Mouse (Mus musculus) A20 (cell line): ENCODE measurements around the gene Aknad1.

Source experiments
- DNase-seq: peaks from one replicate; pipeline ENCODE4 v3.0.0-alpha.2; 2011; ENCODE audit warnings: low read depth, low spot score

The Aknad1 gene

DNA sequence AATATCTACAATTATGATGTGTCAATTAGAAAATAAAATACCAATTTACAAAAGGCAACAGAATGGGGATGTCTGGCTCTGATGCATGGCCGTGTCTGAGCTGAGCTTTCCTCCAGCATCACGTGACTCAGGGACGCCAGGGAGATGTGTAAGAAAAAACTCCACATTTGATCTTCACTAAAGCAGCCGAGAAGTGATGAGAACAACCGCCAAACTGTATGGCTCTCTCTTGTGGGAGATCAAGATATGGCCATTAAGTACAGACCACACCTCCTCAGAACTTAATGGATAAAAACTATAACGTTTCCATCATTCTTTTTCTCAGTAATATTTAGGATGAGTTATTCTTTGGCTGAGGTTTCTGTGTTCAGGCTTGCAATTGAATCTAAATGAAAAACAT is 11.6 kb downstream of the Aknad1 start:
- DNase-seq = no peak

DNA sequence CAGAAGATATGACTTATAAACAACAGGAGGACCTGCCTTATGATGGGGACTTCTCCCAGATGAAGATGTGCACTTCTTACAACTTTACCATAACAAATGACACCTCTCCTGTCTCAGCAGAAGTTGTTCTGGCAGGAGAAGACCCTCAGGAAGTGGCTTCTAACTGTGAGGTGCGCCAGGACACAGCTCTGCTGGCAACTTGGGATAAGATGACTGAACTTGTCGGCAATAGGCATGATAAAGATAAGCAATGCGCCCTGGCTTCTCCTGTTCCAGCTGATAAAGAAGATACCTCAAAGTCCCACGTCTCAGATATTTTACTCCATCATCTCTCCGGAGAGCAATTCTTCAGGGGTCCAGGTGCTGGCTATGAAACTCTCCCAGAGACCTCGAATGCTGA is 12.2 kb downstream of the Aknad1 start:
- no peak for DNase-seq

DNA sequence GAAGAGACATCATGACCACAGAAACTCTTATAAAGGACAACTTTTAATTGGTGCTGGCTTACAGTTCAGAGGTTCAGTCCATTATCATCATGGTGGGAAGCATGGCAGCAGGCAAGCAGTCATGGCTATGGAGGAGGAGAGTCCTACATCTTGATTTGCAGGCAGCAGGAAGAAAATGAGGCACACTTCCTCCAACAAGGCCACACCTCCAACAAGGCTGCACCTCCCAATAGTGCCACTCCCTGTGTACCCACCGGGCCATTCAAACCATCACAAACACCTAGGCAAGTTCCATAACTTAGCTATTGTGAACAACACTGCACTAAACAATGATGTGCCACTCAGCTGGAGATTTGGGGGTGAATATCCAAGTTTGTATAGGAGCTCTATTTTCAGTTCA is 15.1 kb downstream of the Aknad1 start:
- no peak for DNase-seq

DNA sequence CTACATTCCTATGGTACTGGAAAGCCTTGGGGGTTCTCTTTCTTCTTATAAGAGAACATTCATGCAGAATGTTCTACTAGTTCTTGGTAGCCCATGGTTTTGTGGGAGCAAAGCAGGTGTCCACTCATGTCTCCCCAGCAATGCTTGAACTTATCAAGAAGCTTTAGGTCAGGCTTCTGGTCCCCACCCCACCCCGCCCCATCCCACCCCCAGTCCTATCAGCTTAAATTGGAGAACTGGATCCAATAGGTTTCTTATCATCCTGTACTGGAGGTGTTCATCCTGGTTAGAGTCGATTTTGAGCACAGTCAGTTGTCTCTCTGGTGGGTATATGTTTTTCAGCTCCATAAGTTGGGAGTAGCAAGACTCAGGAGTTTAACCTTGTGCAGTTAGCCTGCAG is 16.1 kb downstream of the Aknad1 start:
- DNase-seq = no peak

DNA sequence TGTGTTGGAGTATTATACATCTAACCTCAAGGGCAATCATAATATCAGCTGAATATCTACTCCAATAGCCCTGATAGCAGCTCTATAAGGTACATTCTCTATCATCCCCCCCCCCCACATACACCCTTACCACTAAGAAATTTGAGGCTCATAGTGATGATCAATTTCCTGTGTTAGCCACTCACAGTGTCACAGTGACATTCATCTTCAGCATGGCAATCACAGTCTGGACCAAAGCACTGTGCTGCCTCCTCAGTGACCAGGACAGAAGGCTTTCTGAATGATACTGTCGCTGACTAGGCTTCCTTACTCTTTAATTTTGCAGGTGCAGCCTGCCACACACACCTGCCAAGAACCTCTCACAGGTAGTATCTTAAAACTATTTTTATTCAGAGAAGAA is 16.7 kb downstream of the Aknad1 start:
- no peak for DNase-seq

DNA sequence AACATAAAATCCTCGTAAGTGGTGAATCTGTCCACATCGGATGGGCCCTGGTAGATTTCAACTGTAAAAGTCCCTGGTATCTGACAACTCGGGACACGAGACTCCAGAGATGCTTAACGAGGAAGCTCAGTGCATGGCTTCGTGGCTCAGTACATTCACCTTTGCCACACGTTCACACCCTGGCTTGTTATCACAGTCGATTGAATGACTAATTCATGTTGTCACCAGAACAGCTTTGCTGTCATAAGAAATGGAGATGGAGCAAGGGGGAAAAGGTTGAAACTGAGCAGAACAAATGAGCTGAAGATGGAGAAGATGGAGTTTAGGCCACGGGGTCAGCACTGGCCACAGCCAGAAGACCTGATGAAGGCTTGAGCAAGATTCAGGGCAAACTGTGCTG is 18.1 kb downstream of the Aknad1 start:
- no peak for DNase-seq

DNA sequence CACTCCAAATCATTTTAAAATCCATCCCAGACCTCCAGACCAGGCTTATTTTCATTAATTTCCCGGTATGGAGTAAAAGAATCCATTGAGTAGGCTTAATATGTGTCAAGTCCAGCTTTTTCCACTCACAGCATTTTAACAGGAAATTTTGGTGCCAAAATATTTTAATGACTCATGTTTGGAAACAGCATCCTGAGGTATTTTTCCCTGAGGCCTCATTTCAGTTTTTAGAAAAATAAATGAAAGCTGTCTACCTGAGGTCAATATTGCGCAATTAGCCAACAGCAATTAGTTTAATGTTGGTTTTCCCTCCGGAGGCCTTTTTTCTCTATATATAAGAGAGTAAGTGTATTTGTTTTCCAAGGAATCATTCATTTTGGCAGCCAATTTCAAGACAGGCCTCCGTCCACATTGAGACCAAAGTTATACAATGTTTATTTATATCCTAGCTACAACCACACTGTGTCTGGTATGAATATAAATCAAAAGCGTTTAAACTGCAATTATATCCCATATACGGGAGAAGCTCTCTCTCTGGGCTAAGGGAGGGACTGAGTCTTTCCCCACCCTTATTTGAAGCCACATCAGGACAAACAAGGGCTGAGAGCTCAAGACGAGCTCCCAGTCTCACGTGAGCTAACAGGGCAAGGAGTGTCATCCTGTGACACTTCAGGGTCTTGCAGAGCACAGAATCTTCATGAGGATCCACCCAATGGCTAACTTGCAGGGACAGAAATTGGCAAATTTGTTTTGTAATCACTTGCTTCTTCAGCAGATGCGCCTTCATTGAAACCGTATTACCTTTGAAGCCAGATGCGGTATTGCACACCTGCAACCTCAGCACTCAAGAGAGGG is 20.3 kb downstream of the Aknad1 start:
- DNase-seq = no peak

DNA sequence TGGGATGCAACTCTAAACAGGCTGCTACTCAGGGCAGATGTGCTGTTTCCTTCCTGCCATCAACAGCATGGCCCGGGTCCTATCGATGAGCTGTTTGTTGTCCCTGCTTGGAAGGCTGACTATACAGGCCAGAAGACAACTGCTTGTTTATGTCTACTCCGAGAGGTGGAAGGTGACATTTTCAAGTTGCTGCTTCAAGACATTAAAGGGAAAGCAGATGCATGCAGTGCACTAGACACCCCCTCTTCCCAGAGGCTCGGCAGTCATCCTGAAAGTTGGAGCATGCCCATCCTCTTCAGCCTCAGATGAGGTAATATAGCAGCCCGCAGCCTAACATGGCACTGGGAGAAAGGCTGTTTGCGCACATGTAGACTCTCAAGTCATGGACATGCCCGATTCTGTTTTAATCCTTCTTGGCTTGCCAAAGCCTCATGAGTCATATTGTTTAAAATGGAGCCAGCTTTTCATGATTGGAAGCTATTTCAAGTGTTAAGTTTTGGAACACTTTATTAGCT is 23.2 kb downstream of the Aknad1 start:
- DNase-seq = no peak

DNA sequence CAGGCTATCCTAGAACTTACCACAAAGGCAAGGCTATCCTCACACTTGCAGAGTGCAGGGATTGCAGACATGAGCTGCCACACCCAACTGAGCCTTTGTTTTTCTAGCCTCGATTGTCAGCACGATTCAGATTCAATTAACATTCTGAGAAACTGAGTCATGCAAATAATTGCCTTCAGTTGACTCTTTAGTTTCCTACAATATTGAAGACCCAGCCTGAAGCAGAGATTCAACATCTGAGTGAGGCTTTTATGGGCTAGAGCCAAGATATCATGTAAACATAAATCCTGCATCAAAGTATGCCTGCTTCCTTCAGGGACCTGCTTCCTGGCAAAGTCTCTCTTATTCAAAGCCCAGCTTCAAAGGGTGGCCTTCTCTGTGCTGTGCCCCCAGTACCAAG is 24.2 kb downstream of the Aknad1 start:
- DNase-seq = no peak

DNA sequence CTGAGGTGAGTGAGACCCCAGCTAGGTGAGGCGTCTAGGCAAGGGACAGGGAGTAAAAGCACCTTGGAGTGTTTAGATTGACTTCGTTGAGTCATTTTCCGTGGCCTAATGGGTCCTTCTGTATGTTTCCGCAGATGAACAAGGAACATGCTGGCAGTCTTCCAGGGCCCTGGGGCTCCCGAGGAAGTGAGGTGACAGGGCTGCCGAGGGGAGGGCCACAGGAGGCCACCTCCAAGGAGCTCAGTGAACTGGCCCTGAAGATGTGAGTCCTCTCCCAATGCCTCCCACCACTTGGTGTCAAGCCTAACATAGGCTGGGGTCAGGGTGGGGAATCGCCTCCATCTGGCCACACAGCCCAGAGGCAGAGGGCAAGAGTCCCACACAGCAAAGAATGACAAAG is 25.5 kb downstream of the Aknad1 start:
- no peak for DNase-seq

DNA sequence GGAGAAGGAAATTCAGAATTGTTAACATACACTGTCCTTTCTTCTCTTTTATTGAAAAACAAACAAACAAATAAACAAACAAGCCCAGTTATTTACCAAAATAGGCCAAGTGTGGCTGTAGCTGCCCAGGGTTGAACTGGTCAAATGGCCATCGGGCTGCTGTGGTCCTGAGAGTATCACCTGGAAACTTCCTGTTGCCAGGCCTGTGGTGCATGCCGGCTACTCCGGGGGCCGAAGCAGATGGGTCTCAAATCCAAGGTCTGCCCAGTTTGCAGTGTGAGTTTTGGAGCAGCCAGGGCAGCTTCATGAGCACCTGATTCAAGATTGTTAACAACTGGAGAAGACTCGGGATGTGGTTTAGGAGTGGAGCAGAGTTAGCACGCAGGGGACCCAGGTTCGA is 26.0 kb downstream of the Aknad1 start:
- no peak for DNase-seq

DNA sequence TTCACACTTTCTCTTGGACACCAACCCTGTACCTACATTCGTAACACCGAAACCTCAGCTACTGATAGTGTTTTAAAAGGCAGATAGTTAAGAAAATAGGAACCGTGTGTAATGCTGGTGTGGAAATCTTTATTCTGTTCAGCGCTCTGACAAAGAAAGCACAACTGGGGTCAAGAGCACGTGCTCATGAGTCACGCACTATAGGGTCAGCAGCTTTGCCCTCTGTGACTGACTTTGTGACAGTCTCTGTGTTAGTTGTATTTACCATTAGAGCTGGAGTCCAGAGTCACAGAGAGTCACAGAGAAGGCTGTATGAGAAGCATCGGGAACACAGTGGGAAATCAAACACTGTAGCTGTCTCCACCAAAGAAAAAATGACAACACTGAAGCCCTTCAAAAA is 27.5 kb downstream of the Aknad1 start:
- DNase-seq = no peak

DNA sequence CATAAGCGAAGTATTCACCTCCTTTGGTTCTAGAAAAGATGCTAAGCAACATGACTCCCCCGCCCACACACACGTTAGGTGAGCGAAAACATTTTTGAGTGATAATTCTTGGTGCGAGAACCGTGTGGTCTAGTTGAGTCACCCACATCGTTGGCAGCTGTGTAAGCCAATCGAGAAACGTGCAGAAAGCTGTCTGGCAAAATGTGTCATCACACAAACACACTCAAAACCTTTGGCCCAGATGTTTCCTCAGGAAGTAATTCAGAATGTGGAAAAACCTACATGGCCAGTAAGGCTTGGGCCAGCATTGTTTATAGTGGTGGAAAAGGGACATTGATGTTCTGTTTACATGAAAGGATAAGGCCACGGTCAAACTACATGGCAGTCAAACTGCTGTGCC is 28.0 kb downstream of the Aknad1 start:
- no peak for DNase-seq

DNA sequence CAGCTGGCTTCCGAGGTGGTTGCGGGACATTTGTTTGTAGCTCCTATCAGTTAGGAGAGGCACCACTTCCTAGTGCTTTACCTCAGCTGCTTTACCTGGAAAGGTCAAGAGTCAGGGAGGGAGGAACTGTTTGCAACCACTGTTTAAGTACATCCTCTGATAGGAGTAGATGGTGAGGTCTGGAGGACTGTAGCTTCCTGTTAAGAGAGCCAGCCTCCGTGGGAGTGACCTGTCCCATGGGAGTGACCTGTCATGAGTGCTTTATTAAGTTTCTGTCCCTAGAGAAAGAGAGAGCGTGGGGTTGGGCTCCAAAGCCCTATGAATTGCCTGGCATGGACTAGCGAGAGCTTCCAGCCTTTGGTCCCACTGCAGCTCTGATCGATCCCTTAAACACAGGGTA is 30.1 kb downstream of the Aknad1 start:
- no peak for DNase-seq

DNA sequence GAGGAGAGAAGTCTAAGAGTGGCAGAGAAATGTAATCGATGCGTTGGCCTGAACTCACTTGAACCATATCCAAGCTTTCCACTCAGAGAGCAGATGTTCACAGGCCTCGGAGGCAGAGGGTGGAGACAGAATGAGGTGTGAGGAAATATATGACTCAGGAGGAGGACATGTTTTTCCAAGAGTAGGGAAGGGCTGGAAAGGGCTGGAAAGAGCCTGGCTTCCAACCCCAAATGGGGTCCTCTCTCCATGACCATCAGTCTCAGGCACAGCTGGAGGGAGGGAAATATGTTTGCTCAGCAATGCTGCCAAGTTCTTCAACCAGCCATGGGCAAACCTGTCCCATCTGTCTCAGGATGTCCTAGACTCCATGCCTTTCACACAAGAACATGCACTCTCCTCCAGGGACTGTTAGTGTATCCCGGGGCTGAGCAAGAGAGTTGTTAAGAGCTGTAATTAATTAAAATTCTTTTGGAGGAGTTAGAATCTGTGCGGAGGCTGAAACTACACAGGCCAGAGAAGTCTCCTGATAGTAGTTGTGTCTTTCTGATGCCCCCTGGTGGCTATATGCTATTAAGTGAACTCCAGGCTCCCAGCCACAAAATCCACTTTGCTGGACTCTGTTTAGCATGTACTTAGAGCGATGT is 31.4 kb downstream of the Aknad1 start:
- DNase-seq = peak; percentile 76

DNA sequence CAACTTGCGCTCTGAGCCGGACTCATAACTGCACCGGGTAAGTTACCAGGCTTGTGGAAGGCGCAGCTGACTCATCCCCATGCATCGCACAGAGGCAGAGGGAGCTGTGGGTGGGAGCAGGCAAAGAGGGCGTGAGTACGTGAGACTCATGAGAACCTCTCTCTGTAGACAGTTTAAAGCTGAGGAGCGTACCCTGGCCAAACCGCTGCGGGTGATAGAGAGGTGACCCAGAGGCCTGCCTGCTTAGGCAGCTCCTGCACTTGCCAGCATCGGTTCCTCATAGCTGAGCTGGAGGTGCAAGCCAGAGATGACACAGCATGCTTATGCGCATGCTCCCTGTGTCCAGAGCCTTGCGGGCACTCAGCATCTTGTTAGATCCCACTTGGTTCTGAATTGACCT is 32.8 kb downstream of the Aknad1 start:
- DNase-seq = no peak

DNA sequence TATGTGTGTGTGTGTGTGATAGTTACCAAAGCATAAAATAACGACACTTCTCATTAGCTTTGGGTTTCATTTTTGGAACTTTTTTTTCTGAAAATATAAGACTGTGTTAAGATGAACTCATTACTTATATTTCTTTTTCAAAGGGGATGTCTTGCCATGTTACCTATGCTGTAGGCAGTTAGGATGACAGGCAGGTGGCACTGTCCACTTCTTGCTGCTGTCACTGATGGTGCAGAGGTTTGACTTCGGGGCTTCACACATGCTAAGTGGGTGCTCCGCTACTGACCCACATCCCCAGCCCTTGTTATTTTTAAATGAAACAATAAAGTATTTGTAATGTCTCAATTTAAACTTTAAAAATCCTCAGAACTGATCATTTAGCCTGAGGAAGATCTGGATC is 33.4 kb downstream of the Aknad1 start:
- peak; percentile 50 for DNase-seq

DNA sequence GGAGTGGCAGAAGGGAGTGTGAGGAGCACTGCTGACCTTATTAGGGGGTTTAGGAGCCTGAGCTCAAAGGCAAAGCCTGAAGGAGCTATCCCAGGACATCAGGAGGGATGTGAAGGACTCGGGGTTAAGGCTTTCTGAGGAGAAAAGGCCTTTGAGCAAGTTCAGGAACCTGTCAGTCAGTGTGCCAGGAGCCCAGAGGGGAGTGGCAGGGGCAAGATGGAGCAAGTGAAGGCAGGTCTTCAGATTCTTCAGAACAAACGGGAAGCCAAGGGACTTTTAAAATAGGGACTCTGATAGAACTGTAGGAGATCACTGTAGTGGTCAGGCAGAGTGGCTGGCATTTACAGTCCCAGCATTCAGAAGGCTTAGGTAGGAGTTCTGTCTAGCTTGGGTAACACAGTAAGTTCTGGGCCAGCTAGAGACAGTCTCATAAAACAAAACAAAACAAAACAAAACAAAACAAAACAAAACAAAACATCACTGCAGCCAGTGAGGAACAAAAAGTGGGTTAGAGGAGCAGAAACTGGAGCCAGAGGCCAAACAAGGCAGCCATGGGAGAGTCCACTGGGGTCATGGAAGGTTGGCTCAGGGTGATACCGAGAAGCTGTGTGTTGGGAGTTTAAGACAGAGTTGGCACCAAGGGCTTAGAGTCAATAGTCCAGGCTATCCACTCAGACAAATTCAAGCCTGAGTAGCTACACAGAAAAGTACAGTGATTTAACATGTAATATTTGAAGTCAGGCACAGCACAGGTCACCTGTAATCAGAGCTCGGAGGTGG is 39.5 kb downstream of the Aknad1 start:
- DNase-seq = no peak

DNA sequence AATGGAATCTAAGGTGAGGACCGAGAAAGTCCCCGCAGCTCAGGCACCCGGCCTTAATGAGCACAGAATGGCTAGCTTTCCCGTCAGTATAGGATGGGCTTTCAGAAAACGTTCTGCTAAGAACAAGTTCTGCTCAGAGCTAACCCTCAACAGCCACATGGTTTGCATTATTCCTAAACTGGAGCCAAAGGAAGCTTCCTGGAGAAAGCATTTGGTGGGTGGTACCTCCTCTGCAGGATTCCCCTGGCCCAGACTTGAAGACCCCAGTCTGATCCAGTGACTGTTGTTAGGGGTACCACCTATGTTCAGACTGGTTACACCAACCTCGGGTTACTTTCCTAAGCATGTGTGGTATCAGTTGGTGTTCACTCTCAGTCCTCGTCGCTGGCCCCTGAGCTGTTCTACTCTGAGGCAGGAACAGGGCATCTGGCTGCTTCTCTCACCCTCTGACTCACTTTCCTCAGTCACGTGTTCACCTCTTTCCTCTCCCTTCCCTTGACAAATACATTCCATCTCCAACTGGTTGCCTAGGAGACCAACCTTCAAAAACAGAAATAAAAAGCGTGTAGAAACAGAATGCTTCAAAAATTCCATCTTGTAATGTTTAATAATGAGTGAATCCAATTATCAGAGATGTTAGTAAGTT is 41.9 kb downstream of the Aknad1 start:
- DNase-seq = no peak

DNA sequence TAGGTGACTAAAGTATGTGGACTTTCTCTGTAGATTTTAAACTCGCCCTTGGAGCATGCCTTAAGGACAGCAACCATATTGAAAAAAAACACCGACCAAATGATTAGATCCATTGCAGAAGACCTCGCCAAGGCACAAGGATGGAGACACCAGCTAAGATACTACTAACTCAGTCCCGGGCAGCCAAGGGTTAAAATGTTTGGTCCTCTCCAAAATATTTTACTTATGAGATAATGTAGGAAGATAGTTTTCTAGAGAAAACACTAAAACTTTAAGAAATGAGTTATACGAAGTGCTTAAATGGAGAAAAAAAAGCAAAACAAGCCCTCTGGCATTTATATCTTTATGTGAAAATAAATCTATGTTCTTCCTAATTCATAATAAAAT is 42.4 kb downstream of the Aknad1 start:
- DNase-seq = no peak

DNA sequence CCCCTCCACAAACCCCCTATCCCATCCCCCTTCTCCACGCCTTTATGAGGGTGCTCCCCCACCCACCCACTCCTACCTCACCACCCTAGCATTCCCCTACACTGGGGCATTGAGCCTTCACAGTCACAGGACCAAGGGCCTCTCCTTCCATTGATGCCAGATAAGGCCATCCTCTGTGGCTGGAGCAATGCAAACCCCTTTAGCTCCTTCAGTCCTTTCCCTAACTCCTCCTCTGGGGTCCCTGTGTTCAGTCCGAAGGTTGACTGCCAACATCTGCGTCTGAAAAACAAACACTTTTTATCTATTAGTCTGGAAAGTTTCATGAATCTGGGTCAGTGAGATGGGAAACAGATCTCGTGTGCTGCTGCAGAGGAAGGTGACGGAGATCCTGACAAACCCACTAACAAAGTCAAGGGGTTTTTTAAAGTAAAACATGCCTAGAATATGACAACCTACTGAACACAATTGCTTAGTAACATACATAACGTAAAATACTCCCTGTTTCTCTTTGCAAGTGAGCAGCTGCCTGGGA is 43.0 kb downstream of the Aknad1 start:
- DNase-seq = no peak

DNA sequence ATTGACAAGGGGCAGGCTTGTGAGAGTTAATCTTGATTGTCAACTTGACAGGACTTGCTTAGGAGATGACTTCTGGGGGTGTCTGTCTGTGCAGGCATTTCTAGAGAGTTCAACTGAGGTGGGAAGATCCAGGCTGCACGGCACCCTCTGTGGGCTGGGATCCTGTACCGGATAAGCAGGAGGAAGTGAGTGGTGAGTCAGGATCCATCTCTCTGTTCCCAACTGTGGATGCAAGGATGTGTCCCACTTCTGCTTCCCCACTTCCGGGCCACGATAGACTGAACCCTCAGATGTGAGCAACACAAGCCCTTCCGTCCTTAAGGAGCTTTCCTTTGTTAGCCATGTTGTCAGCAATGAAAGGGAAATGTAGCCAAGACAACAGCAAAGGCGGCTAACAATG is 47.1 kb downstream of the Aknad1 start:
- DNase-seq = no peak
